ENCODE assay signal across 8 mouse cellular contexts in genomic region chr12:104067549-104067948, GRCm38 (mm10). TPM values are rescaled to one million over a fixed set of nuclear protein-coding genes. Genes with fewer than 3 reads are reported as not detected.
A peak's percentile ranks its signal among the peaks of the same experiment; 100 is the strongest.
DNase-seq lines count a peak whose midpoint lies in the region; ATAC-seq lines count a peak whose summit lies in the region.

No protein-coding gene starts in this region.

- H3K4me1 ChIP-seq in hindbrain, embryonic 11.5 days (replicated peaks; ENCODE audit: control insufficient read depth, insufficient read depth, low read length), result no peaks in the 10 kb centered on the region

- ATAC-seq in frontal cortex, adult (ENCODE audit: low TSS enrichment), result peak; percentile 88
- peak; percentile 36; the same call in 1 of the 2 replicates for ATAC-seq in hindbrain, embryonic 11.5 days (ENCODE audit: low FRiP score)

- no peak overlapping the region for H3K4me3 ChIP-seq in hindbrain, embryonic 11.5 days (ENCODE audit: low read depth, low read length)
- H3K4me3 ChIP-seq in macrophage (ENCODE audit: inconsistent target), result peak overlapping the region; percentile 21

- WGBS in hindbrain, embryonic 11.5 days, result 38% methylated on average over 4 of the region's 4 CpGs
- 3% methylated on average over 4 of the region's 4 CpGs for WGBS in macrophage (ENCODE audit: missing documents)

- H3K4me2 ChIP-seq in hindbrain, embryonic 11.5 days (replicated peaks; ENCODE audit: low read depth, low read length), result no peak overlapping the region

- no peaks in the 10 kb centered on the region for H3K27me3 ChIP-seq in hindbrain, embryonic 11.5 days (ENCODE audit: control insufficient read depth, insufficient read depth, low read length)

- no peaks in the 10 kb centered on the region for H3K9me3 ChIP-seq in hindbrain, embryonic 11.5 days (ENCODE audit: control insufficient read depth, low read length)

- H3K27ac ChIP-seq in hindbrain, embryonic 11.5 days (ENCODE audit: low read depth, low read length), result no peak overlapping the region
- peak overlapping the region; percentile 36 for H3K27ac ChIP-seq in macrophage

- no peaks in the 10 kb centered on the region for H3K79me2 ChIP-seq in macrophage (ENCODE audit: inconsistent target)

- H3K36me3 ChIP-seq in hindbrain, embryonic 11.5 days (ENCODE audit: control insufficient read depth, insufficient read depth, low read length), result no peaks in the 10 kb centered on the region
- no peaks in the 10 kb centered on the region for H3K36me3 ChIP-seq in macrophage (ENCODE audit: inconsistent target)

- H3K9ac ChIP-seq in hindbrain, embryonic 11.5 days (ENCODE audit: low read depth, low read length), result no peak overlapping the region

- DNase-seq in T-cell, adult 2 months (ENCODE audit: low spot score), result peak; percentile 5
- peak; percentile 30 for DNase-seq in cerebellum, adult 11-12 months
- peak; percentile 39 for DNase-seq in hindbrain, embryonic 11.5 days (ENCODE audit: low spot score)
- peak; percentile 86 for DNase-seq in layer of hippocampus, adult 9-11 months
- peak; percentile 33 for DNase-seq in right cerebral cortex, postnatal 14 days
- DNase-seq in thymus, postnatal 0 days (ENCODE audit: low spot score), result no peak

RNA-seq across cellular contexts. Expression of gene Serpina12, which starts 23.3 kb away (rescaled TPM):
- not detected in 2 replicates for polyA plus RNA-seq in hindbrain, embryonic 11.5 days (2014; fragmentation: Nextera tagmentation; extraction: Ambion mirVana)
- not detected for total RNA-seq in macrophage (2018; cell fraction: chromatin; rRNA removed)
- under 1 TPM in 1 of 26 experiments, not detected in 25; under 0.01 TPM for total RNA-seq in macrophage (2018; cell fraction: cytosol; rRNA removed)
- not detected for total RNA-seq in macrophage (2018; cell fraction: nucleus; rRNA removed)
- polyA plus RNA-seq in macrophage (2018), result not detected in 3 replicates
- 0.20 and 0.27 TPM in 2 replicates for polyA plus RNA-seq in thymus, postnatal 0 days (2015; fragmentation: Nextera tagmentation; extraction: Ambion mirVana)

RNA-seq across cellular contexts. Expression of gene Serpina5, which starts 33.4 kb away (rescaled TPM):
- polyA plus RNA-seq in hindbrain, embryonic 11.5 days (2014; fragmentation: Nextera tagmentation; extraction: Ambion mirVana), result not detected in 2 replicates
- not detected for total RNA-seq in macrophage (2018; cell fraction: chromatin; rRNA removed)
- total RNA-seq in macrophage (2018; cell fraction: cytosol; rRNA removed), result not detected
- not detected for total RNA-seq in macrophage (2018; cell fraction: nucleus; rRNA removed)
- not detected in 3 replicates for polyA plus RNA-seq in macrophage (2018)
- not detected in 2 replicates for polyA plus RNA-seq in thymus, postnatal 0 days (2015; fragmentation: Nextera tagmentation; extraction: Ambion mirVana)

RNA-seq across cellular contexts. Expression of gene Serpina3a, which starts 45.0 kb away (rescaled TPM):
- not detected in 2 replicates for polyA plus RNA-seq in hindbrain, embryonic 11.5 days (2014; fragmentation: Nextera tagmentation; extraction: Ambion mirVana)
- total RNA-seq in macrophage (2018; cell fraction: chromatin; rRNA removed), result not detected
- not detected for total RNA-seq in macrophage (2018; cell fraction: cytosol; rRNA removed)
- not detected for total RNA-seq in macrophage (2018; cell fraction: nucleus; rRNA removed)
- polyA plus RNA-seq in macrophage (2018), result not detected in 3 replicates
- not detected in 2 replicates for polyA plus RNA-seq in thymus, postnatal 0 days (2015; fragmentation: Nextera tagmentation; extraction: Ambion mirVana)

RNA-seq across cellular contexts. Expression of gene Serpina9, which starts 54.0 kb away (rescaled TPM):
- not detected in 2 replicates for polyA plus RNA-seq in hindbrain, embryonic 11.5 days (2014; fragmentation: Nextera tagmentation; extraction: Ambion mirVana)
- total RNA-seq in macrophage (2018; cell fraction: chromatin; rRNA removed), result not detected
- total RNA-seq in macrophage (2018; cell fraction: cytosol; rRNA removed), result not detected
- total RNA-seq in macrophage (2018; cell fraction: nucleus; rRNA removed), result not detected
- polyA plus RNA-seq in macrophage (2018), result not detected in 3 replicates
- 0.95 and 1.1 TPM in 2 replicates for polyA plus RNA-seq in thymus, postnatal 0 days (2015; fragmentation: Nextera tagmentation; extraction: Ambion mirVana)
